Mouse (Mus musculus): ENCODE measurements around the gene Tmem203. TPM values are rescaled to one million over a fixed set of nuclear protein-coding genes. Genes with fewer than 3 reads are reported as not detected.

Gene Tmem203
- polyA plus RNA-seq, 1 experiment from 2014 or later: 16.4 TPM

- Histone ChIP-seq H3K36me3 (ENCODE audit: insufficient read depth) (no peaks in the 10 kb centered on the region), H3K9ac (no peak overlapping the region), H3K9me3 (ENCODE audit: low read depth, low read length) (no peaks in the 10 kb centered on the region), H3K27me3 (ENCODE audit: insufficient read depth, low read length) (0 out of 2 replicates have a peak, but pooled peaks cover 2% of the 10 kb centered on the region), H3K4me3 (ENCODE audit: low read depth, low read length) (no peak overlapping the region), H3K4me2 (no peak overlapping the region), H3K4me1 (ENCODE audit: insufficient read depth) (no peaks in the 10 kb centered on the region), H3K27ac (ENCODE audit: low read depth) (no peak overlapping the region)
- DNase-seq (no peak), ATAC-seq (ENCODE audit: insufficient read depth) (no peak)
- WGBS: 60% methylated on average over 4 of the region's 4 CpGs
- TF ChIP-seq CTCF (IDR thresholded peaks at IDR 0.05; ENCODE audit: low read depth): no peak
Measured at GRCm38 (mm10) chr2:25233421-25233820, 21.8 kb upstream of the Tmem203 start.

- no peak within 1 kb of the TSS for H3K4me3 ChIP-seq (ENCODE audit: low read depth, low read length)
- H3K36me3 ChIP-seq (ENCODE audit: insufficient read depth): no peaks in the 10 kb centered on the region
- no peak within 1 kb of the TSS for H3K27ac ChIP-seq (ENCODE audit: low read depth)
- WGBS: 67% methylated on average over 3 of the region's 3 CpGs
- no peak within 1 kb of the TSS for H3K9ac ChIP-seq
- no peaks in the 10 kb centered on the region for H3K9me3 ChIP-seq (ENCODE audit: low read depth, low read length)
- ATAC-seq (ENCODE audit: insufficient read depth) (no peak), DNase-seq (no peak)
- H3K4me1 ChIP-seq (ENCODE audit: insufficient read depth): no peaks in the 10 kb centered on the region
- 0 out of 2 replicates have a peak, but pooled peaks cover 2% of the 10 kb centered on the region for H3K27me3 ChIP-seq (ENCODE audit: insufficient read depth, low read length)
- TF ChIP-seq CTCF (IDR thresholded peaks at IDR 0.05; ENCODE audit: low read depth): no peak
- H3K4me2 ChIP-seq: no peak within 1 kb of the TSS
Measured at GRCm38 (mm10) chr2:25234050-25234449, 21.2 kb upstream of the Tmem203 start, which contains the start of gene Slc34a3. Gene Slc34a3 (minus strand): TSS chr2:25234364.

GRCm38 (mm10) chr2:25234551-25235220 is 20.6 kb upstream of the Tmem203 start:
- ATAC-seq (ENCODE audit: insufficient read depth): no peak
- 0 out of 2 replicates have a peak, but pooled peaks cover 2% of the 10 kb centered on the region for H3K27me3 ChIP-seq (ENCODE audit: insufficient read depth, low read length)
- H3K9ac ChIP-seq: no peak overlapping the region

GRCm38 (mm10) chr2:25236614-25237013 is 18.6 kb upstream of the Tmem203 start, which contains the start of gene Rnf224:
Gene Rnf224 (minus strand): TSS chr2:25236787.
- H3K36me3 ChIP-seq (ENCODE audit: insufficient read depth): no peaks in the 10 kb centered on the region
- ATAC-seq (ENCODE audit: insufficient read depth): no peak
- H3K9me3 ChIP-seq (ENCODE audit: low read depth, low read length): no peaks in the 10 kb centered on the region
- H3K9ac ChIP-seq: no peak within 1 kb of the TSS
- 0 out of 2 replicates have a peak, but pooled peaks cover 4% of the 10 kb centered on the region for H3K4me1 ChIP-seq (ENCODE audit: insufficient read depth)
- no peak within 1 kb of the TSS for H3K4me2 ChIP-seq
- 19% methylated on average over 8 of the region's 8 CpGs for WGBS
- no peak for DNase-seq
- no peak within 1 kb of the TSS for H3K4me3 ChIP-seq (ENCODE audit: low read depth, low read length)
- peaks cover 7% of the 10 kb centered on the region; the same call in 1 of the 2 replicates for H3K27me3 ChIP-seq (ENCODE audit: insufficient read depth, low read length)
- TF ChIP-seq CTCF (IDR thresholded peaks at IDR 0.05; ENCODE audit: low read depth): no peak
- H3K27ac ChIP-seq (ENCODE audit: low read depth): no peak within 1 kb of the TSS

More at GRCm38 (mm10) chr2:25234551-25235220, 20.6 kb upstream of the Tmem203 start:
- Histone ChIP-seq H3K4me2 (no peak overlapping the region), H3K9me3 (ENCODE audit: low read depth, low read length) (no peaks in the 10 kb centered on the region), H3K4me3 (ENCODE audit: low read depth, low read length) (no peak overlapping the region), H3K36me3 (ENCODE audit: insufficient read depth) (no peaks in the 10 kb centered on the region), H3K27ac (ENCODE audit: low read depth) (no peak overlapping the region), H3K4me1 (ENCODE audit: insufficient read depth) (no peaks in the 10 kb centered on the region)
- 46% methylated on average over 5 of the region's 5 CpGs for WGBS
- DNase-seq: no peak
- no peak for TF ChIP-seq CTCF (IDR thresholded peaks at IDR 0.05; ENCODE audit: low read depth)

- no peak overlapping the region for H3K4me3 ChIP-seq (ENCODE audit: low read depth, low read length)
- H3K36me3 ChIP-seq (ENCODE audit: insufficient read depth): no peaks in the 10 kb centered on the region
- H3K27ac ChIP-seq (ENCODE audit: low read depth): no peak overlapping the region
- H3K4me2 ChIP-seq: no peak overlapping the region
- no peak for TF ChIP-seq CTCF (IDR thresholded peaks at IDR 0.05; ENCODE audit: low read depth)
- WGBS: 46% methylated on average over 4 of the region's 4 CpGs
- H3K27me3 ChIP-seq (ENCODE audit: insufficient read depth, low read length): peaks cover 15% of the 10 kb centered on the region
- DNase-seq: no peak
- H3K9me3 ChIP-seq (ENCODE audit: low read depth, low read length): no peaks in the 10 kb centered on the region
- no peak overlapping the region for H3K9ac ChIP-seq
- H3K4me1 ChIP-seq (ENCODE audit: insufficient read depth): 0 out of 2 replicates have a peak, but pooled peaks cover 4% of the 10 kb centered on the region
- ATAC-seq (ENCODE audit: insufficient read depth): no peak
Measured at GRCm38 (mm10) chr2:25237522-25237921, 17.7 kb upstream of the Tmem203 start.

GRCm38 (mm10) chr2:25238106-25238505 is 17.1 kb upstream of the Tmem203 start:
- 0 out of 2 replicates have a peak, but pooled peaks cover 4% of the 10 kb centered on the region for H3K4me1 ChIP-seq (ENCODE audit: insufficient read depth)
- H3K4me2 ChIP-seq: no peak overlapping the region
- H3K36me3 ChIP-seq (ENCODE audit: insufficient read depth): no peaks in the 10 kb centered on the region
- ATAC-seq (ENCODE audit: insufficient read depth): no peak
- H3K9ac ChIP-seq: no peak overlapping the region
- no peak for TF ChIP-seq CTCF (IDR thresholded peaks at IDR 0.05; ENCODE audit: low read depth)
- no peak overlapping the region for H3K27ac ChIP-seq (ENCODE audit: low read depth)
- H3K4me3 ChIP-seq (ENCODE audit: low read depth, low read length): no peak overlapping the region
- H3K9me3 ChIP-seq (ENCODE audit: low read depth, low read length): no peaks in the 10 kb centered on the region
- DNase-seq: no peak
- peaks cover 20% of the 10 kb centered on the region for H3K27me3 ChIP-seq (ENCODE audit: insufficient read depth, low read length)

GRCm38 (mm10) chr2:25239766-25240165 is 15.5 kb upstream of the Tmem203 start:
- ATAC-seq (ENCODE audit: insufficient read depth): no peak
- TF ChIP-seq CTCF (IDR thresholded peaks at IDR 0.05; ENCODE audit: low read depth): no peak
- no peaks in the 10 kb centered on the region for H3K36me3 ChIP-seq (ENCODE audit: insufficient read depth)
- WGBS: 81% methylated on average over 3 of the region's 3 CpGs
- H3K4me2 ChIP-seq: no peak overlapping the region
- H3K4me1 ChIP-seq (ENCODE audit: insufficient read depth): 0 out of 2 replicates have a peak, but pooled peaks cover 4% of the 10 kb centered on the region
- no peak overlapping the region for H3K4me3 ChIP-seq (ENCODE audit: low read depth, low read length)
- H3K9me3 ChIP-seq (ENCODE audit: low read depth, low read length): no peaks in the 10 kb centered on the region
- no peak for DNase-seq
- H3K9ac ChIP-seq: no peak overlapping the region
- H3K27me3 ChIP-seq (ENCODE audit: insufficient read depth, low read length): peaks cover 23% of the 10 kb centered on the region
- no peak overlapping the region for H3K27ac ChIP-seq (ENCODE audit: low read depth)

Data from lung, embryonic 14.5 days (tissue).